Mouse (Mus musculus): ENCODE results near the gene Lipo4. TPM values are rescaled to one million over a fixed set of nuclear protein-coding genes. Genes with fewer than 3 reads are reported as not detected.
"Not testable (repeated sequence)": the region's sequence is repeated elsewhere in the genome, so short reads cannot be mapped to it uniquely, and the experiment has no call there.

The Lipo4 gene
- not detected in 2 replicates for polyA plus RNA-seq (2015; fragmentation: Nextera tagmentation; extraction: Ambion mirVana)

DNA sequence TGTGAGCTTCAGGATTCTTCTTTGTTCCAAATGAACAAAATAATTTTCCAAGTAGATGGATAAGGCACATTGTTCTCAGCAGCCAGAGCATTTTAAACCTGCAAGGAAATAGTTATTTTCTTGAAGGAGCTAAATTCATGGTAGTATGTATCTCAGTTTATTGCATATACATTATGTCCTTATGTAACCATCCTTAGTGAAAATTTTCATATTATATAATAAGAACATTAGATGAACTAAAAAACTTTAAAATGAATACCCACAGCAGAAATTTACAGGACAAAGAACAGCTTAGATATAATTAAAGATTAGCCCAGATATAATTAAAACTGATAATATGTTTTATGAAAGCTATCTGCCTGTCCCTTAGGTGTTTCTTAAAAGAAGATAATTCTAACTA lies at the start of gene Lipo4:
Gene Lipo4, minus strand, starts transcription at position 101 of the 400 bp plus-strand sequence.
- no peak for DNase-seq (ENCODE audit: low spot score)

DNA sequence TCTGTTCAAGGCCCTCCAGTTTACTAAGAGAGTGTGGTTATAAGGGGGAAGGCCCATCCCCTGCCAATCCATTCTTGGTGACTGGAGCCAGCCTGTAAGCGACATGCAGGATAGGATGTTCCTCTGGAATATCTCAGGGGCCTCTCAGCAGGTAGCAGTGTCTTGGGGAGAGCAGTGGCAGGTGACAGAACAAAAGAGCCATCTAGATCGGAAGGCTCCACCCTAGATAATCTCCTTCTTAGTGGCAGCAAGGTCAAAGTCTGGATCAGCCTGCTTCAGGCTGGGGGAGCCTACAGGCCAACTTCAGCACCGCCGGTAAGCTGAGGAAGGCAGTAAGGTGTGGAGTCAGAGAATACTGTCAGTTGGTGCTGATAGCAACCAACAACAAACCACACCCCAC lies 61.2 kb downstream of the Lipo4 start:
- DNase-seq (ENCODE audit: low spot score), result not testable (repeated sequence)

DNA sequence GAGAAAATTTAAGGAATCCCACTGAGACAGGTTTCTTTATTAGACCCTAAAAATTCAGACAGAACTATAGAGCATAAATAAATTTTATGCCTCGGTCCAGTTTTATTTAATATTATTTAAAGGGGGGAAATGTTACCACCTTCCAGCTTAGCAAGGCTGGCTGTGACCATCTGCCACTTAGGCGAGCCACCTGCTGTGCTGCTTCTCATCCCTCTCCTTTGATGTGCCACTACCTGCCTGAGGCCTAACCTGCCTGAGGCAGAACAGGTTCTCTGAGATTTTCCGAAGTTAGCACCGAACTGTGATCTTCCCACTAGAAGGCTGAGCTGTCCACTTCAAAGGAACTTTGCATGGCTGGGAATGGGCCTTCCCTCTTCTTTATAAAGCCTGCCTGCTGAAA lies 63.9 kb downstream of the Lipo4 start:
- DNase-seq (ENCODE audit: low spot score), result no peak

Other genes starting within 250 kb of the Lipo4 start
- 5.1 and 5.3 TPM in 2 replicates for gene Rnls, start 125.5 kb downstream of the Lipo4 start, polyA plus RNA-seq (2015; fragmentation: Nextera tagmentation; extraction: Ambion mirVana)
- gene Gm8978, start 107.5 kb upstream of the Lipo4 start, polyA plus RNA-seq (2015; fragmentation: Nextera tagmentation; extraction: Ambion mirVana), result not detected in 2 replicates
- gene Lipo2, start 233.6 kb upstream of the Lipo4 start, polyA plus RNA-seq (2015; fragmentation: Nextera tagmentation; extraction: Ambion mirVana), result 0.13 and 0.22 TPM in 2 replicates
- 16.5 TPM in 2 replicates for gene Lipo3, start 244.2 kb upstream of the Lipo4 start, polyA plus RNA-seq (2015; fragmentation: Nextera tagmentation; extraction: Ambion mirVana)